Mouse (Mus musculus) stomach, postnatal 0 days (tissue): ENCODE results near the gene Cox8c. TPM values are rescaled to one million over a fixed set of nuclear protein-coding genes. Genes with fewer than 3 reads are reported as not detected.

ENCODE experiments used
- ATAC-seq: fragments of 200-750 bp; cut with Nextera tagmentation; 2 replicates; pipeline ENCODE4 v1.8.0; 2017; ENCODE audit not compliant: low FRiP score, low TSS enrichment
- DNase-seq: peaks from one replicate; pipeline ENCODE4 v3.0.0-alpha.2; 2016; ENCODE audit warnings: low spot score
- H3K27ac ChIP-seq: fragments of 300-500 bp; sonication (generic); replicated peaks from 2 replicates; pipeline ENCODE4 v1.5.1; 2014; ENCODE audit warnings: mild to moderate bottlenecking, control low read depth
- H3K27me3 ChIP-seq: fragments of 300-500 bp; sonication (generic); 2 replicates; pipeline ENCODE4 v1.6.1; 2014; ENCODE audit warnings: low read length; ENCODE audit not compliant: control insufficient read depth, insufficient read depth
- H3K36me3 ChIP-seq: fragments of 300-500 bp; sonication (generic); 2 replicates; pipeline ENCODE4 v1.6.1; 2014; ENCODE audit warnings: low read length, mixed read lengths; ENCODE audit not compliant: control insufficient read depth, insufficient read depth
- H3K4me1 ChIP-seq: fragments of 300-500 bp; sonication (generic); replicated peaks from 2 replicates; pipeline ENCODE4 v1.6.1; 2014; ENCODE audit warnings: antibody characterized with exemption; ENCODE audit not compliant: control insufficient read depth, insufficient read depth
- H3K4me2 ChIP-seq: fragments of 300-500 bp; sonication (generic); replicated peaks from 2 replicates; pipeline ENCODE4 v1.6.1; 2014; ENCODE audit warnings: low read depth, mild to moderate bottlenecking, control low read depth, moderate library complexity
- H3K4me3 ChIP-seq: fragments of 300-500 bp; sonication (generic); 2 replicates; pipeline ENCODE4 v1.5.1; 2014; ENCODE audit warnings: low read depth, low read length, control low read depth
- H3K9ac ChIP-seq: fragments of 300-500 bp; sonication (generic); 2 replicates; pipeline ENCODE4 v1.6.1; 2014; ENCODE audit warnings: mild to moderate bottlenecking, low read length, control low read depth, mixed read lengths
- H3K9me3 ChIP-seq: fragments of 300-500 bp; sonication (generic); 2 replicates; pipeline ENCODE4 v1.6.1; 2016; ENCODE audit warnings: low read length; ENCODE audit not compliant: control insufficient read depth
- CTCF ChIP-seq: IDR thresholded peaks from 2 replicates; pipeline ENCODE4 v1.5.1; 2016; ENCODE audit warnings: antibody characterized with exemption, low read depth, mild to moderate bottlenecking, moderate library complexity
- EP300 ChIP-seq: optimal IDR thresholded peaks from 2 replicates; pipeline ENCODE3; 2016; ENCODE audit warnings: antibody characterized with exemption
- WGBS: fragments of 180-500 bp; shearing (Covaris S2); extraction: QIAGEN DNeasy Blood & Tissue Kit; methylation state at CpG from one replicate; pipeline ENCODE4 v1.1.7; 2014; 5-methylcytosine and 5-hydroxymethylcytosine counted together
- polyA plus RNA-seq: library from polyadenylated mRNA; unstranded; fragments of >200 nt; fragmentation: Nextera tagmentation; extraction: Ambion mirVana; gene quantifications from 2 replicates; pipeline ENCODE4 v1.2.1, GENCODE M21; 2015

The Cox8c gene
- polyA plus RNA-seq, 1 experiment from 2014 or later, result not detected

- no peaks in the 10 kb centered on the region for H3K9me3 ChIP-seq
- ATAC-seq (no peak), DNase-seq (no peak)
- no peak overlapping the region for H3K9ac ChIP-seq
- no peaks in the 10 kb centered on the region for H3K27me3 ChIP-seq
- no peak overlapping the region for H3K4me2 ChIP-seq
- H3K27ac ChIP-seq, result no peak overlapping the region
- TF ChIP-seq EP300 (no peak), CTCF (no peak)
- WGBS, result 55% methylated on average over 4 of the region's 4 CpGs
- no peaks in the 10 kb centered on the region for H3K36me3 ChIP-seq
- H3K4me1 ChIP-seq, result no peaks in the 10 kb centered on the region
- no peak overlapping the region for H3K4me3 ChIP-seq
These were observed 30.6 kb downstream of the Cox8c start for GRCm38 (mm10) chr12:102929764-102930163.

- Histone ChIP-seq H3K27ac (no peak overlapping the region), H3K4me3 (no peak overlapping the region), H3K36me3 (no peaks in the 10 kb centered on the region), H3K4me1 (no peaks in the 10 kb centered on the region), H3K9ac (no peak overlapping the region), H3K4me2 (no peak overlapping the region), H3K9me3 (no peaks in the 10 kb centered on the region), H3K27me3 (no peaks in the 10 kb centered on the region)
- WGBS, result 67% methylated on average over 1 of the region's 1 CpGs
- DNase-seq, result no peak
- ATAC-seq, result no peak
- no peak for TF ChIP-seq CTCF
- TF ChIP-seq EP300, result no peak
These were observed 31.2 kb downstream of the Cox8c start for GRCm38 (mm10) chr12:102930335-102930734.

GRCm38 (mm10) chr12:102930789-102931188 is 31.7 kb downstream of the Cox8c start:
- WGBS, result 69% methylated on average over 7 of the region's 7 CpGs
- no peak overlapping the region for H3K4me3 ChIP-seq
- TF ChIP-seq CTCF, result no peak
- TF ChIP-seq EP300, result no peak
- H3K9ac ChIP-seq, result no peak overlapping the region
- no peaks in the 10 kb centered on the region for H3K9me3 ChIP-seq
- DNase-seq, result no peak
- H3K27ac ChIP-seq, result no peak overlapping the region
- no peaks in the 10 kb centered on the region for H3K4me1 ChIP-seq
- no peak overlapping the region for H3K4me2 ChIP-seq
- ATAC-seq, result no peak
- H3K27me3 ChIP-seq, result no peaks in the 10 kb centered on the region
- H3K36me3 ChIP-seq, result no peaks in the 10 kb centered on the region

- no peak overlapping the region for H3K9ac ChIP-seq
- no peak for DNase-seq
- H3K9me3 ChIP-seq, result no peaks in the 10 kb centered on the region
- H3K4me1 ChIP-seq, result no peaks in the 10 kb centered on the region
- H3K27me3 ChIP-seq, result no peaks in the 10 kb centered on the region
- H3K36me3 ChIP-seq, result no peaks in the 10 kb centered on the region
- no peak for TF ChIP-seq EP300
- TF ChIP-seq CTCF, result no peak
- H3K27ac ChIP-seq, result no peak overlapping the region
- 23% methylated on average over 1 of the region's 1 CpGs for WGBS
- H3K4me3 ChIP-seq, result no peak overlapping the region
- ATAC-seq, result no peak
- no peak overlapping the region for H3K4me2 ChIP-seq
These were observed 36.8 kb downstream of the Cox8c start for GRCm38 (mm10) chr12:102935892-102936291.

GRCm38 (mm10) chr12:102945571-102945970 is 46.5 kb downstream of the Cox8c start:
- no peak overlapping the region for H3K4me2 ChIP-seq

GRCm38 (mm10) chr12:102947826-102948225 is 48.7 kb downstream of the Cox8c start:
- Histone ChIP-seq H3K4me2 (no peak overlapping the region), H3K9me3 (no peaks in the 10 kb centered on the region), H3K4me3 (no peak overlapping the region), H3K4me1 (0 out of 2 replicates have a peak, but pooled peaks cover 2% of the 10 kb centered on the region), H3K9ac (no peak overlapping the region), H3K27me3 (no peaks in the 10 kb centered on the region), H3K36me3 (no peaks in the 10 kb centered on the region), H3K27ac (no peak overlapping the region)
- ATAC-seq, result no peak
- no peak for DNase-seq
- TF ChIP-seq CTCF (no peak), EP300 (no peak)
- 16% methylated on average over 10 of the region's 10 CpGs for WGBS

More at GRCm38 (mm10) chr12:102945571-102945970, 46.5 kb downstream of the Cox8c start:
- 0 out of 2 replicates have a peak, but pooled peaks cover 2% of the 10 kb centered on the region for H3K4me1 ChIP-seq
- no peak for TF ChIP-seq CTCF
- no peak for TF ChIP-seq EP300
- DNase-seq (no peak), ATAC-seq (no peak)
- H3K9ac ChIP-seq, result no peak overlapping the region
- no peaks in the 10 kb centered on the region for H3K9me3 ChIP-seq
- WGBS, result 80% methylated on average over 1 of the region's 1 CpGs
- H3K27ac ChIP-seq, result no peak overlapping the region
- no peaks in the 10 kb centered on the region for H3K36me3 ChIP-seq
- H3K27me3 ChIP-seq, result no peaks in the 10 kb centered on the region
- H3K4me3 ChIP-seq, result no peak overlapping the region
